Mouse (Mus musculus) cerebellum, adult 18-20 months (tissue): ENCODE results near the gene Cux1.

ENCODE experiments used
- DNase-seq, 2 experiments: peaks; one replicate each; pipeline ENCODE4 v3.0.0; 2021

The Cux1 gene

DNA sequence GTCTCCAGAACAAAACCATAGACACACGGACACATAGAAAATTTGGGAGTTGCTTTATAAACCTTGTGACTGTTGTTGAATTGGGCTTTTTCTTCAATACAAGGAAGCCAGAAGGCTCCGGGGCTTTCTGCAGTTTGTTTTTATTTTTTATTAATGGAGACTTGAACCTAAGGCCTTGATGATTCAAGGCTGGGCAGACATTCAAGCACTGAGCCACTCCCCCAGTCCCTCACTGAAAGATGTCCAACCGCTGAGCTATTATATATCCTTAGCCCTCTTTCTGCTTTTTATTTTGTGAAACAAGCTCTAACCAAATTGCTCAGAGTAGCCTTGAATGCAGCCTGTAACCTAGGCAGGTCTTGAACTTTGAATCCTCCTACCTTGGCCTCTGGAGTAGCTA, 195.0 kb downstream of the Cux1 start:
- no peak for DNase-seq

- peak in 1 of 2 experiments; percentile 20 for DNase-seq
Observed at GRCm38 (mm10) chr5:136363421-136363820, 203.9 kb downstream of the Cux1 start.

GRCm38 (mm10) chr5:136362473-136363230, 204.6 kb downstream of the Cux1 start:
- no peak for DNase-seq

DNA sequence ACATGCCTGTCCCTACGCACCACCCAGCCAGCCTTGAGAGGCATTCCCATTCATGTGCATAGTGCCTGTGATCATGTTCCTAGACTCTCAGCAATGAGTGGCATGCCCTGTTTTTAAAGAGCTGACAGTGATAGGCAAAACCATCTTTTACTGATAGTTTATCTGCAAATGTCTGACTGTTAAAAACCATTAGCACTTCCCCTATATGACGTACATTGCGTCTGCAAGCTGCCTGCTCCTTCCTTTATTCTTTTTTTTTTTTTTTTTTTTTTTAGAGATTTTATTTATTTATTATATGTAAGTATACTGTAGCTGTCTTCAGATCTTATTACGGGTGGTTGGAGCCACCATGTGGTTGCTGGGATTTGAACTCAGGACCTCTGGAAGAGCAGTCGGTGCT, 205.3 kb downstream of the Cux1 start:
- DNase-seq = no peak

DNA sequence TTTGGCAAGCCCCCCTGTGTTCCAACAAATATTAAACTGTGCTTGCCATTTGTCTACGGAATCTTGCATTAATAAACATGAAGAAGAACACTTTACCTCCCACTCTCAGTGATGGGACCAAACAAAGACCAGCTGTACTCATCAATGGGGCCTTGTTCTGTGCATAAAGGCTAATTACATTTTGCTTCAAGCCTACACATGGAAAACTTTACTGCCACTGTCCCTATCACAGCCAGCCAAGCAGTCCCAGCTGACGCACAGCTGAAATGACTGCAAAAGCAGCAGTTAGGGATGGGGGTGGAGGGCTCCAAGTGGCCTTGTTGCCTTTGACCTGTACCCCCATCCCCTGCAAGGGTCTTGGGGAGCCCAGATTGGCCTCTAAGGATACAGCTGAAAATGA, 210.1 kb downstream of the Cux1 start:
- DNase-seq = no peak

- DNase-seq = no peak
Observed at GRCm38 (mm10) chr5:136355583-136356126, 211.6 kb downstream of the Cux1 start.

GRCm38 (mm10) chr5:136354729-136355128, 212.6 kb downstream of the Cux1 start:
- DNase-seq = no peak

GRCm38 (mm10) chr5:136353114-136353513, 214.2 kb downstream of the Cux1 start:
- peak; percentile 60 to 71 for DNase-seq

DNA sequence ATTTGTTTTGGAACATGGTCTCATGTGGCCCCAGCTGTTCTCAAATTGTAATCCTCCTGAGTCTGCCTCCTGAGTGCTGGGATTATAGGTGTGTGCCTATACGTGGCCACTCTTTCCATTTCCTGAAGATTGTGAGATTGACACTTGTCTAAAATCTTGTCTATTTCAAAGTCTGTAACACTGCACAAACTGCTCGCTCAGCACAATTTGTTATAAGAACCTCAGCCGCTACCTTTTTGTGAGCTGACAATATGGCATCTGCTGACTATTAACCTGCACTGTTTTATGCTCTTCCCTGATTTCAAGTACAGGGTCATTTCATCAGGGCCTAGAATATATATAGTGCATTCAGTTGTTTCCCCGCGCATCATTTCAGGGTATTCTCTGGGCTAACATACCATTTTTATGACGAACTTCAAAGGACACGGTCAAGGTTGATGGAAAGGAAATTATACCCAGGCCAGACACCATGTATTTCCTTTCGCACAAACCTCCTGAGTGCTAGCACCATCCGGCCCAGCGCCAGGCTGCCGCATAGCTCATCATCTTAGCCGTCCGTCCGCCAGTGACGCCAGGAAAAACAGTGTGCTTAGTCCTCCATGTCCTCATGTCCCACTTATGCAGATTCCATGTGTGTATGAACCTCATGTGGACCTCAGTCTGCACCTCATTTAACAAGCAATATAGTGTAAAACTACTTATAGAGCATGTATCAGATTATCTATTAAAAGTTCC, 224.0 kb downstream of the Cux1 start:
- DNase-seq = no peak

GRCm38 (mm10) chr5:136336798-136337527, 230.3 kb downstream of the Cux1 start:
- peak; percentile 20 to 21 for DNase-seq

GRCm38 (mm10) chr5:136335681-136336080, 231.6 kb downstream of the Cux1 start:
- DNase-seq = no peak

DNA sequence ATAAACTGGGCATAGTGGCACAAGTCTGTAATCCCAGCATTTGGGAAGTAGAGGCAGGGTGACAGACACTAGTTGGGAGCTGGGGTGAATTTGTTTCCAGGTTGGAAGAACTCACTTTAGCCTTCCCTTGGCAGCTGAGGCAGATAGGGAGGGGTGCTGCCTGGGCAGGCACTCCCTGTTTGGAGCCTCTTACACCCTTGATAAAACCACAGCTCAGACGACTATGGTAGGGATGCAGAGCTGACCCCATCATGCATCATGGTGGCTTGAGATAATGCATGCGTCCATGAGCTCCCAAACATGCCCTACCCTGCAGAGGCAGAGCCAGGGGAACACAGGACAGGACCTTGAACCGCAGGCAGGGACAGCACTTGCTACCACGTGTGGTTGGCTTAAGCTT, 232.5 kb downstream of the Cux1 start:
- DNase-seq = no peak

DNA sequence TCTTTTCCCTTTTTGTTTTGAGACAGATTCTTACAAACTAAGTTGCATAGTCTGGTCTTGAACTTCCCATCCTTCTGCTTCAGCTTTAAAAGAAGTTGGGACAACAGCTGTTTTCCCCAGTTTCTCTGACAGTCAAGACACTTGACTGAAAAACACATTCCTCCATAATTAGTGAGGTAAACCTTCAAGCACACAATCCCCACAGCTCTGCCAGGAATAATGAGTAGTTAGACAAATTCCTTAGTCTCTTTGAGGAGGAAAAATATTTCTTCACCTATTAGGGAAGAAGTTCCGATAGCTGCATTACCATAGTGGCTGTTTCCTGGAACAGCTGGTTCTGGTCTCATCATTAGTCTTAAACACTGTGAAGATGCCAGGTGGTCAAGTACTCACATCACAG, 233.2 kb downstream of the Cux1 start:
- no peak for DNase-seq

GRCm38 (mm10) chr5:136332786-136333462, 234.4 kb downstream of the Cux1 start:
- DNase-seq = no peak

DNA sequence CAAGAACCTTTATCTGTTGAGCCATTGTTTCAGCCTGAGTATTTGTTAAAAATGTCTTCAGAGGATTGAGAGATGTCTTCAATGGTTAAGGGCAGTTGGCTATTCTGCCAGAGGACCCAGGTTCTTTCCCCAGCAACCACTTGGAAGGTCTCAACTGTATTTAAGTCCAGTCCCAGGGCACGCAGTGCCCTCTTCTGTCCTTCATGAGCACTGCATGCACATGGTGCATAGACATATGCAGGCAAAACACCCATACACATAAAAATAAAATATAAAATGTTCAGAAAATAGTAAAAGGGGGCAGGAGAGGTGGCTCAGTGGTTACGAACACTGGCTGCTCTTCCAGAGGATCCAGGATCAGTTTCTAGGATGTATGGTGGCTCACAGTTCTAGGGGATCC, 239.6 kb downstream of the Cux1 start:
- DNase-seq = no peak

GRCm38 (mm10) chr5:136326626-136327025, 240.7 kb downstream of the Cux1 start:
- no peak for DNase-seq

GRCm38 (mm10) chr5:136324506-136324905, 242.8 kb downstream of the Cux1 start:
- DNase-seq = peak; percentile 55 to 67

- DNase-seq = peak in 1 of 2 experiments; percentile 28
Observed at GRCm38 (mm10) chr5:136321378-136321777, 245.9 kb downstream of the Cux1 start.

DNA sequence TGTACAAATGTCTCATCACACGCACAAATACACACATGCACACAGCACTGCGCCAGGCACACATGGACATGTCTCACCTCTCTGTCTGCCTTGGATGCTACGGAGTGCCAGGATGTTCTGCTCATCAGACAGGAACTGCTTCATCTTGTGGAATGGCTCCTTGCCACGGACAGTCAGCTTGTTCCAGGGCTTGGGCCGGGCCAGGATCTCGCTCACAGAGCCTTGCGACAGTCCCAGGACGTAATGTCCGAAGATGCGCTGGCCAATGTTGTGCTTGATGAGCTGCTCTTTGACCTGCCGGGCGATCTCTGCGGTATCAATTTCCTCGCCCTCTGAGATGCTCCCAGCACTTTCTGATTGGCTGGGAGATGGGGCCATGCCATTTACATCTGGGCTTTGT, 254.7 kb downstream of the Cux1 start:
- DNase-seq = peak; percentile 57

GRCm38 (mm10) chr5:136312166-136312565, 255.1 kb downstream of the Cux1 start:
- peak; percentile 31 to 38 for DNase-seq

DNA sequence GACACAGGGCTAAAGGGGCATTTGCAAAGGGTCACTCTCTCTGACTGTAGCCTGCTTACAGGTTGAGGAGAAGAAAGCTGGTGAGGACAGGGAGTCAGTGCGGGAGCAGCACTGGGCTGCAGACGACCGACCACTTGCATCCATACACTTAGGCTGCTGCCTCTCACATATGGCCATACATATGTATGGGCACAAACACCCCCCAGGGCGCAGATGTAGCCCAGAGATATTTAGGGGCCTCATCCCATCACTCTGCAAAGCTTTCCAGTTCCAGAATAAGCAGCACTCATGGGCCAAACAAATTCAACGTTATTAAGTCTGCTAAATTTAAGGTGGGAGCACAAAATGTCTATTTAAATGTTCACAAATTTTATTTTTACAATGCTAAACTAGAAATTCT, 261.0 kb downstream of the Cux1 start:
- no peak for DNase-seq

DNA sequence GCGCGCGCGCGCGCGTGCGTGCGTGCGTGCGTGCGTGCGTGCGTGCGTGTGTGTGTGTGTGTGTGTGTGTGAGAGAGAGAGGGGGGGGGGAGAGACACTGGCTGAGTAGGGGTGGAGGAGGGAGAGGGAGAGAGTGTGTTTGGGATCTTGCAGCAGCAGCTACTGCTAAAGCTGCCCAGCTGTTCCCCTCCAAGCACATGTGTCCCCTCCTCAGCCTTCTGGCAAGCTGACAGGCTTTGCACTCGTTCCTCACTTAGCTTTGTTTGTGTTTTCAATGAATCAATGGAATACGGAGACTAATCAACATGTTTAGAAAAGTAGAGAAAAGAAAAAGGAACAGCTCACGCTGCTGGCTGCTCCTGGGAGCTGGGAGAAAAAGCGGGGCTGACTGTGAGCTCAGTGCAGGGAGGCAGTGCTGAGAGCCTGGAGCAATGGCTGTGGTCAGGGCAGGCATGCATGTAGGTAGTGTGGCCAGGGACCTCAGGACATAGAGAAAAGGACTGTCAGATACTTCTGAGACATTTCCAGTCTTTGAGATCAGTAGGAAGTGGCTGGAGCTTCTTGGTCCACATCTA, 263.8 kb downstream of the Cux1 start:
- no peak for DNase-seq
